Mouse (Mus musculus): ENCODE results near the gene Nck2. TPM values are rescaled to one million over a fixed set of nuclear protein-coding genes. Genes with fewer than 3 reads are reported as not detected.

The Nck2 gene
- polyA plus RNA-seq, 1 experiment from 2014 or later = 37.0 TPM

DNA sequence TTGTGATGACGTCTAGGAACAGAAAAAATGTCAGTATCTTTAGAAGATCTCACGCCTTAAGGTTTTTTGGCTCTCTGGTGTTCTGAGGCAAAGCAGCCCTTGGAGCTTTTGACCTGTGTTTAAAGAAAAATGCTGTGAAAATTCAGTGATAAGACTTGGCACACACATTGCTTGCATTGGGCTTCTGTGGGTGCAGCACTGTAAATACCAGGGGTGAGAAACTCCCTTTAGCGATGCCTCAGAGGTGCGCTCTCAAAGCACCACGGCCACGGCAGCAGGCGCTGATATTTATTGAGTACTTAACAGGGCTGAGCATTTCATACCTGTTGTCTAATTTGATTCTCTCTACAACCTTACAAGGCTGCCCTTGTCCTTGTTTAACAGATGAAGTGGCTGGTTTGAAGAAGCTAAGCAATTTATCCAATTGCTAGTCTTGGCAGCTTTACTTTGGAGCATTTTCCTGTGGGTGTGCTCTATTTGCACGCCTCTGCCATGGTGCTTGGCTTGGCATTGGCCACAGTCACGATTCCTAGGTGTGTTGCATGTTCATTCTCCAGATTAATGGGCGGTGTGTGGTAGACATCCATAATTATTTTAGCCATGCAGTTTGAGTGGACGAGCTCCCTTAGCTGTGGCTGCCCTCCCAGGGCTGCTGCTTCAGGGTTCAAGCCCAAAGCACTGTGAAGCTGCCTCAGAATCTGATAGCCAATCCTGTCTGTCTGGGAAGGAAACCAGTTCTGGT is 19.7 kb downstream of the Nck2 start:
- Histone ChIP-seq H3K4me3 (no peak overlapping the region), H3K4me1 (peaks cover 35% of the 10 kb centered on the region), H3K36me3 (peaks cover 8% of the 10 kb centered on the region; the same call in 1 of the 2 replicates), H3K27me3 (ENCODE audit: insufficient read depth, poor library complexity, severe bottlenecking) (no peaks in the 10 kb centered on the region), H3K9me3 (no peaks in the 10 kb centered on the region), H3K27ac (no peak overlapping the region)
- no peak for DNase-seq (ENCODE audit: low spot score)
- 84% methylated on average over 11 of the region's 11 CpGs for WGBS

- H3K27me3 ChIP-seq (ENCODE audit: insufficient read depth, poor library complexity, severe bottlenecking) = no peaks in the 10 kb centered on the region
- H3K4me1 ChIP-seq = peaks cover 42% of the 10 kb centered on the region
- DNase-seq (ENCODE audit: low spot score) = no peak
Measured at GRCm38 (mm10) chr1:43464976-43465375, 20.6 kb downstream of the Nck2 start.

DNA sequence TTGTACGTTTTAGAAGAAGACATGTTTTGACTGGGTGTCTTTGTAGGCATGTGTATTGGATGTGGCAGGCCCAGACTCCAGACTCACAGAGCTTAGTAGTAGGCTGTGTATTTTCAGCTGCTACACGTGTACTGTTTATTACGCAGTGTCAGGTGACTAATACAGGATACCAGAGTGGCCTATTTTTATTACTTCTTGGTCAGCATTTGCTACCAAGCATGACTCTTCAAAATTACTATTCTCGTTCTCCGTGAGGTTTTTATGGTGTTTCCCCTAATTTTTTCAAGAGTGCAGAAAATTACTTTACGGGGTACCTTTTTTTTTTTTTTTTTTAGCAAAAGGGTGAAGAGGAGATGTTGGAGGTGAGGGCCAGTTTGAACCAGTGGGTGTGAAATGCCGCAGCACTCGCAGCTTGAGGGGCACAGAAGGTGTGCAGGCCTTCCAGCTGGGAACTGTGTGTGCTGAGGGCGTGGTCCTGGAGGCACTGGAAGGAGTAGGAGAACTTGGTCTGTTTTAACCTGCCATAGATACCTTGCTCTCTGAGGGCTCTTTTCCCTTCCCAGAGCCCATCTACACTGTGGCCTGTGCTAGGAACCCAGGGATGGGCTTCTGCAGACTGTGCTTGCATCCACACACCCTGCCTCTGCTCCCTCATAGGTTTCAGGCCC is 21.7 kb downstream of the Nck2 start:
- peaks cover 50% of the 10 kb centered on the region for H3K4me1 ChIP-seq
- WGBS = 80% methylated on average over 9 of the region's 9 CpGs
- no peaks in the 10 kb centered on the region for H3K9me3 ChIP-seq
- H3K36me3 ChIP-seq = peaks cover 4% of the 10 kb centered on the region; the same call in 1 of the 2 replicates
- no peaks in the 10 kb centered on the region for H3K27me3 ChIP-seq (ENCODE audit: insufficient read depth, poor library complexity, severe bottlenecking)
- DNase-seq (ENCODE audit: low spot score) = no peak
- no peak overlapping the region for H3K27ac ChIP-seq
- H3K4me3 ChIP-seq = no peak overlapping the region

More at GRCm38 (mm10) chr1:43464976-43465375, 20.6 kb downstream of the Nck2 start:
- H3K36me3 ChIP-seq = peaks cover 8% of the 10 kb centered on the region; the same call in 1 of the 2 replicates
- no peak overlapping the region for H3K4me3 ChIP-seq
- no peak overlapping the region for H3K27ac ChIP-seq
- H3K9me3 ChIP-seq = no peaks in the 10 kb centered on the region

GRCm38 (mm10) chr1:43467656-43468055 is 23.3 kb downstream of the Nck2 start:
- H3K9me3 ChIP-seq = no peaks in the 10 kb centered on the region
- no peak overlapping the region for H3K4me3 ChIP-seq
- H3K27me3 ChIP-seq (ENCODE audit: insufficient read depth, poor library complexity, severe bottlenecking) = no peaks in the 10 kb centered on the region
- H3K4me1 ChIP-seq = peaks cover 66% of the 10 kb centered on the region
- DNase-seq (ENCODE audit: low spot score) = no peak
- H3K36me3 ChIP-seq = no peaks in the 10 kb centered on the region
- WGBS = 89% methylated on average over 8 of the region's 8 CpGs
- H3K27ac ChIP-seq = no peak overlapping the region

DNA sequence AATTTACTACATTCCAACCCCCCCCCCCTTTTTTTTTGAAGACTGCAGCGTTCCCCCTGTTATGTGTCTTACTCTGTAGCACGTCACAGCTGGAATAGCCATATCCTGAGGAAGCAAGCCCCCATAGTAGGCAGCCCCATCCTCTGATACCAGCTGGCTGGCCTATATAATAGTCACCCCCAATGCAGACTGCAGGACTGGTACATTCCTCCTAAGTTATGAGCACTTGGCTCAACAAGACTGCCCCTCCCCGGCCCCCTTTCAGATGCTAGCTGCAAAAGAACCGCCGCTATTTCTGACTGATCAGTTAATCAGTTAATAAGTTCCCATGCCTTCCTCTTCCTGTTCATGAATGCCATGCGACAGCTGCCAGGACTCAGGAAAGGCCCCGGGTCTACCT is 23.8 kb downstream of the Nck2 start:
- H3K27me3 ChIP-seq (ENCODE audit: insufficient read depth, poor library complexity, severe bottlenecking) = no peaks in the 10 kb centered on the region
- no peak overlapping the region for H3K4me3 ChIP-seq
- no peaks in the 10 kb centered on the region for H3K36me3 ChIP-seq
- no peak overlapping the region for H3K27ac ChIP-seq
- H3K9me3 ChIP-seq = no peaks in the 10 kb centered on the region
- no peak for DNase-seq (ENCODE audit: low spot score)
- H3K4me1 ChIP-seq = peaks cover 66% of the 10 kb centered on the region
- 69% methylated on average over 7 of the region's 7 CpGs for WGBS

DNA sequence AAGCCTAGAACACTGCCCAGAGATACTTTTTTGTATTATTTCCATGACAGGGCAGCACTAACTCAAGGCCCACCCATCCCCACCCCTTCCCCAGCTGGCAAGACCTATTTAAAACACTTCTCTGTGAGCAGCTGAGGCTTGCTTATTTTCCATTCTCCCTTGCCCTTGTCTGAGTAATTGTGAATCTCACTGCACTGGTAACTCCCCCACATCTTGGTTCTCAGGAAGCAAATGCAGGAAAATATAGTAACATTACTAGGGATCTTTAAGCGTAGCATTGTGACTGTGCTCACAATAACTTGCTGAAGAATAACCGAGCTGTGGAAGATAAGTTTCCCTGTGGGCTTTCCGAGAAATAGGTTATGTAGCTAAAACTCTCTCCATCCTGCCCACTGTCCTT is 24.6 kb downstream of the Nck2 start:
- peaks cover 66% of the 10 kb centered on the region for H3K4me1 ChIP-seq
- no peak overlapping the region for H3K27ac ChIP-seq
- WGBS = 67% methylated on average over 3 of the region's 3 CpGs

DNA sequence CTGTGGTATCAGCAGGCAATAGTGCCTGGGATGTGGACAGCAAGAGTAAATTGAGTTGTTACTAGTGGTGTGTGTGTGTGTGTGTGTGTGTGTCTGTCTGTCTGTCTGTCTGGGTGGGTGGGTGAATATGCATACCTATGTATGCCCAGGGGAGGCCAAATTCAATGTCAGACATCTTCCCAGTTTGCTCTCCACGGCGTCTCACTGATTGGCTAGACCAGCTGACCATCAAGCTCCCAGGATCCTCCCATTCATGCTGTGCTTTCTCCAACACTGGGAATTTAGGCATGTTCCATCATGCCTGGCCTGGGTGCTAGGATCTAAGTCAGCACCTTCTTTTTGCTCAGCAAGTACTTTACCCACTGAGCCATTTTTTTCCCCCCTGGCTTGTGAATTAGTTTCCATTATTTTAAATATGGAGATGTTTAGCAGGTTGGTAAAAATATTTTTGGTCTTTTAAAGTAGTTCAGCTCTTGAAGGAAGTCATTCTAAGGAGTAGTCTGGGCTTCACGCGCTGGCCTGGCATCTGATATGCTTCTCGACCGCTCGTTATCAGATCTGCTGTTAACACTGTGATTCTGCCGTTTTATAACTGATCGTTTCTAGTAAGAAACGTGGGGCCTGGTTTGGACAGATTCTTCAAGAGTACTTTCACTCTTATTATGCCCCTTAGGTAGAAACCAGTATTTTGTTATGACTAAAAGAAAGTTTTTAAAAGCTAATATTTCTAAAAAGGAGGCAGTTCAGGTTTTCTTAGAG is 26.2 kb downstream of the Nck2 start:
- DNase-seq (ENCODE audit: low spot score) = no peak
- H3K27ac ChIP-seq = no peak overlapping the region

More for the DNA sequence above, 24.6 kb downstream of the Nck2 start:
- no peak for DNase-seq (ENCODE audit: low spot score)
- Histone ChIP-seq H3K4me3 (no peak overlapping the region), H3K9me3 (no peaks in the 10 kb centered on the region), H3K36me3 (no peaks in the 10 kb centered on the region), H3K27me3 (ENCODE audit: insufficient read depth, poor library complexity, severe bottlenecking) (no peaks in the 10 kb centered on the region)

DNA sequence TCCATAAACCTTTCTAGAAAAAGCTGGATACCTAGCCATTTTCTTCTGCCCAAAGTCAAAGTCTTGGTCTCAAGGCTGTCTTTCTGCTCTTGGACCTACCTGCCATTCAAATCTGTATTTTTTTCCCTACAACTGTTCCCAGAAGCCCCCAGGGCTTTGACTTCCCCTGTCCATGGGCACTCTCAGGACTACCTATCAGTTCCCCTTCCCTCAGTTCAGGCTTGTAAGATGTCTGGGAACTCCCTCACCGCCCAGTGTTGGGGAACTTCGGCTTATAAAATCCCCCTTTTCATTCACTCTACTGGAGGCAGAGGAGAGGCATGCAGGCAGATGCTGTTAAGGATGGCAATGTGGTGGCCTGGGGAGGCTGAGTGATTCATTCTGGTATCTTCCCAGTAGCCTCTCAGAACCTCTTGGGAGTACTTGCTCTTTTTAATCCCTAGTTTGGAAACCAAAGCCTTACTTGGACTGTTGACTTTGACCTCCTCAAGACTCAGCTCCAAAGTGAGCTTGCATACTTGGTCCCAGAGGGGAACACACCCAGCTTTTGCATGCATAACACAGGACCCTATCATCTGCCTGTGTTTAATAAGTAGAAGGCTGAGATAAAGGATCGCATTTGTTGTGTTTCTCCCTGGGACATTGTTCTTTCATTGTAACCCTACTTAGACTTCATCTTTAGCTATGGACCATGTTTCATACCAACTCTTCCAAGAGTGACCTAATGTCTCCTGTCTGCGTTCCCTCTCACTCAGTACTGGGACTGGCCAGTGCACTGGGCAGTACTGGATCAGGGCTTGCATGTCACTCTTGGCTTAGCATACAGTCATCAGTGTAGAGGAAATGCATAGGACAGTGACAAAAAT is 27.0 kb downstream of the Nck2 start:
- no peaks in the 10 kb centered on the region for H3K9me3 ChIP-seq
- peaks cover 72% of the 10 kb centered on the region for H3K4me1 ChIP-seq
- 85% methylated on average over 4 of the region's 4 CpGs for WGBS

More for the DNA sequence above, 26.2 kb downstream of the Nck2 start:
- H3K4me3 ChIP-seq = no peak overlapping the region
- WGBS = 82% methylated on average over 10 of the region's 10 CpGs
- peaks cover 75% of the 10 kb centered on the region for H3K4me1 ChIP-seq
- no peaks in the 10 kb centered on the region for H3K9me3 ChIP-seq
- H3K27me3 ChIP-seq (ENCODE audit: insufficient read depth, poor library complexity, severe bottlenecking) = no peaks in the 10 kb centered on the region
- no peaks in the 10 kb centered on the region for H3K36me3 ChIP-seq

GRCm38 (mm10) chr1:43472046-43472649 is 27.8 kb downstream of the Nck2 start:
- H3K27me3 ChIP-seq (ENCODE audit: insufficient read depth, poor library complexity, severe bottlenecking) = no peaks in the 10 kb centered on the region
- DNase-seq (ENCODE audit: low spot score) = no peak
- no peaks in the 10 kb centered on the region for H3K9me3 ChIP-seq
- 69% methylated on average over 8 of the region's 8 CpGs for WGBS
- no peaks in the 10 kb centered on the region for H3K36me3 ChIP-seq
- H3K4me3 ChIP-seq = no peak overlapping the region
- H3K4me1 ChIP-seq = peaks cover 67% of the 10 kb centered on the region
- H3K27ac ChIP-seq = no peak overlapping the region

More for the DNA sequence above, 27.0 kb downstream of the Nck2 start:
- Histone ChIP-seq H3K27ac (no peak overlapping the region), H3K4me3 (no peak overlapping the region), H3K27me3 (ENCODE audit: insufficient read depth, poor library complexity, severe bottlenecking) (no peaks in the 10 kb centered on the region), H3K36me3 (no peaks in the 10 kb centered on the region)
- no peak for DNase-seq (ENCODE audit: low spot score)

- Histone ChIP-seq H3K9me3 (no peaks in the 10 kb centered on the region), H3K27ac (peak overlapping the region; percentile 62), H3K4me1 (peaks cover 51% of the 10 kb centered on the region), H3K4me3 (no peak overlapping the region), H3K27me3 (ENCODE audit: insufficient read depth, poor library complexity, severe bottlenecking) (no peaks in the 10 kb centered on the region), H3K36me3 (no peaks in the 10 kb centered on the region)
- 67% methylated on average over 5 of the region's 5 CpGs for WGBS
- no peak for DNase-seq (ENCODE audit: low spot score)
Measured at GRCm38 (mm10) chr1:43473734-43474534, 29.6 kb downstream of the Nck2 start.

DNA sequence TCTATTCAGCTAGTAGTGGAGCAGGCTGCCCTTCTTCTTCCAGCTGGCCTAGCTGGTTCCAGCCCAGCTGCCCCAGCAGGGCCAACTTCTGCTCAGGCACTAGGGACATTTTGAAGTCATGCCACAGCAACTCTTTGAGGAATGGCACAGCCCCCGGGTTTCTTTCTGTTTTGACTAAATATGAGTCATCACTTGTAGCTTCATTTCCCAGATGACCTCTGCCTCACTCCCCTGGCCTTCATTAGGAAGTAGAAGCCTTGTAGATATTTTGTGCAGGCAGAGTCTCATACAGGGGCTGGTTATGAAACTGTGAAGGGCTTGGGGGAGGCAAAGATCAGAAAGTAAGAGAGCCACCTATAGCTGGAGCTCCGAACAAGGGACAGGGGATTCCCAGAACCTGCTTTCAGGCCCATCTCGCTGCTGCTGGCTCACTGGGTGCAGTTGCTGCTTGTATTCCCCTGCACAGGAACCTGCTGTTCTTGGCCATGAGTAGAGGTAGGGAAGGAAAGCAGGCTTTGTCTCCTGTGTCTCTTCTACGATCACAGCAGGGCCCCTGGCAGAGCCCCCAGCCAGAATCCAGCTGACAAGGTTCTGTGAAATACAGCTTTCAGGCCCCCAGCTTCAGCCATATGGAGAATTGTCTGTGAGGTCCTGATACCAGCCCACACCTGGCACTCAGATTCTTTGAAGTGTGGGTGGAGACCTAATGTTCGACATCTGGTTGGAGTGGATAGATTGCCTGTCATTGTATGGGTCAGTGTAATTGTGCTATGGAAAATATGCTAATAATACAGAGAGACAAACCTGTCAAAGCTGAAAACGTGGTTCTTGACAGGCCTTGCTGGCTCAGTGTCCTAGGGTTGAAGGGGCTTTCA is 30.4 kb downstream of the Nck2 start:
- Histone ChIP-seq H3K4me3 (no peak overlapping the region), H3K27ac (peak overlapping the region; percentile 62), H3K36me3 (no peaks in the 10 kb centered on the region), H3K4me1 (peaks cover 47% of the 10 kb centered on the region), H3K9me3 (no peaks in the 10 kb centered on the region), H3K27me3 (ENCODE audit: insufficient read depth, poor library complexity, severe bottlenecking) (no peaks in the 10 kb centered on the region)
- peak; percentile 84 for DNase-seq (ENCODE audit: low spot score)
- WGBS = 70% methylated on average over 6 of the region's 6 CpGs
